Mouse (Mus musculus) CD4-positive helper T cell, adult 2 months (primary cell): ENCODE measurements at regions not wholly inside any gene's neighbourhood (a gene's known extent, or its start where the extent isn't known, plus 50 kb on each side); places are given as distances from the start of the nearest gene placed in this dataset.

Source experiments
- DNase-seq: peaks from one replicate; pipeline ENCODE4 v3.0.0-alpha.2; 2012; ENCODE audit warnings: low read depth, missing footprints, low spot score

DNA sequence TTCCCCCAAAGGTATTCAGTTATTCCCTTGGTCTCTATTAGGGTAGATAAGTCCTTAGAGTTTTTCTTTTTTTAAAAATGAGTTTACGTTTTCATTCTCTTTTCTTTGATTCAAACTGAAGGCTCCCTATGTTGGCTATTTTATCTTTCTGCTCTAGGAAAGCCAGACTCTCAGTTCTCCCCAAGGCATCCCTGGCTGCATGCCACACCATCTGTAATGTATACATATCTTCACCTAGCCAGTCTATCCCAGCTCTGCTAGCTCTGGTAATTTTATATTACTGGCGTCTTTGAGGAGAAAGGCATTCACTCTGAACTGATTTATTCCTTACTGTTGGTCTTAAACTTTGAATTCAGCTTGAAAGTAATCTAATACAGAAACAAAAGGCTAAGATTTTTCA, 65.2 kb upstream of the Cabcoco1 start:
- DNase-seq: no peak

DNA sequence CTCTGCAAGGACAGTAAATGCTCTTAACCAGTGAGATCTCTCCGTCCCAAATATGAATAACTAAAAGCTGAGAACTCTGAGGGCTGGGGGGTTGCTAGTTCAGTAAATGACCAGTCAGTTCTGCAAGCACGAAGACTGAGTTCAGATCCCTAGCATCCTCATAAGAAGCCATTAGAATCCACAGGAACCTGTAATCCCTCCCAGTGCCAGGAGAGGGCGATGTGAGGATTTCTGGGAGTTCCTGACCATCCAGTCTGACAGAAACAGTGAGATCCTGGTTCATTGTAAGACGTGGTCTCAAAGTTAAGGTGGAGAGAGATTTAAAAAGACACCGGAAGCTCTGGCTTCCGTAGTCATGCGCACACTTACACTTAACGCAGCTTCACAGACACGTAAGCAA, 70.2 kb upstream of the Cabcoco1 start:
- DNase-seq: no peak

DNA sequence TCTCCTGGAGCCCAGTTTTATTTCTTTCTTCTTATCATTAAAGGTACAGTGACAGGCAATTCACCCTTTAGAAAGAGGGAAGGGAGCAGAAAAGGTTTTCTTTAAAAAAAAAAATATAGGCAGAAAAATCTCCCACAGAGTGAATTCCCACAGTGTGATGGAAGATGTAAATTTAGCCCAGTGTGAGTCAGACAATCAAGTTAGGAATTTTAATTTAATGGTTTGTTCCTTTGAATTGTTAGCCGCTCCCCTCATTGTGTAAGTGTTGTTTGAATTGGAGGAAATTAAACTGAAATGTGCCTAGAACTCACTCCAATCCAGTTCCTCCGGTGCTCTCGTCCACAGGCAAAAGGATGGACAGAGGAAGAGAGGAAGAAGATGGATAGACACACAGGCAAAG, 71.0 kb upstream of the Cabcoco1 start:
- DNase-seq: no peak

DNA sequence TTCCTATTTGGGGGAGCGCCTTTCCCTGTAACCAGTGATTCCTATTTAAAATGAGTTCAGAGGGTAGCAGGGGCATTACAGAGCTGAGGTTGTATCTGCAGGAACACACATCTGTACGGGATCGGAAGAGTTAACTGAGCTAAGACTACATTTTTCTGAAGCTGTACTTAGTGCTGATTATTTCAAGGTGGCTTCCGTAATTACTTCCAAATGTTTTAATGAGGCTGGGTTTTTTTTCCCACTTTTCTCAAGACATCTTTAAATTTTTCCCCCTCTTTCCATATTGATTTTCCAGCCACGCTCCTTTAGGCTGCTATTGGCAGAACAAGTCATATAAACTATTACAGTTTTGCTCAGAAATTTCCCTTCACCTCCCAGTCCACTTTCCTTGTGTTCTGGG, 82.1 kb upstream of the Cabcoco1 start:
- DNase-seq: no peak

DNA sequence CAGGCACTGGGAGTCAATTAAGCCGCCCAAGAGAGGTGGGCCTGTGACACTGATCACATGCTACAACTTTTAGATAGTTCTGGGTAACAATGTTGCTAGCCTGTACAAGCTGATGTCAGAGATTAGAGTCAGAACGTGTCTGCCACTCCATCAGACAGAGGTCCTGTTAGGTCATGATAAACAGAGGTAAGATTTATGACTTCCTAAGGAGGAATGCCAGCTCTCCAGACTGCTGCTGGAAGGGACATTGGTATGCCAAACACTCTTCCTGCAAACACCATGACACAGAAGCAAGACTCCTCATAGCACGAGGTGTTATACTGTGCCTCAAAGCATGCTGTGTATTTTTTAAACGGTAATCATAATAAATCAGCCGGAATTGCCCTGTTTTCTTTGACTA, 83.6 kb upstream of the Cabcoco1 start:
- no peak for DNase-seq

DNA sequence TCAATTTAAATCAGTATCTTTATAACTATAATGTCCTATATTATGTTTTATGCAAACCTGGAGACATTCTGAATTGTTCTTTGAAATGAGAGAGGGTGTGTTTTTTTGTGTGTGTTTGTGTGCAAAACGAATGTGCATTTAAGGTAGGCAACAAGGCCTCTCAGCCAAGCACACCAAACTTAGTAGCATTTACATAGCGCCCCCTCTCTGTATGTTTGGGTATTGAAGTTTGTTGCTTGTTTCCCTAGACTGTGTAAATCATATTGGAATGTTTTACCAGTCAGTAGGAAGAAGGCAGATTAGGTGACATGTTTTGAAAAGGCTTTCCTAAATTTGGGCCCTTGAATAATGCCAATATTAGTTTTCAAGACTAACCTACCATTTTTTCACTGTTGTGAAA, 84.1 kb upstream of the Cabcoco1 start:
- no peak for DNase-seq

DNA sequence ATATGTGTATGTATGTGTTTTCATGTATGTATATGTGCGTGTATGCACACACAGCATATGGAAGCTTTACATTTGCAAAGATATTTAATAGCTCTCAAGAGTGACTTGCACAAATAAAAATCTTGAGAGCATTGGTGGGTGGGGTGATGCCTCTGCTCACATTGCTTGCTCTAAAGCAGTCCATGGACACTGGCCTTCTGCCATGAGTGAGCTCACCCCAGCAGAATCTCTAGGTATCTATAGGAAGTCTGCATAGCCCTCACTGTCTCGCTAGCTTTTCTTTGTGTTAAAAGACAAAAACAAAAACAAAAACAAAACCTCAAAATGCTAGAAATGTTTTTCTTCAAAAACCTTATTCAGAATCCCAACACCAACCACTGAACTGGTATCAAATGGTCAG, 87.8 kb upstream of the Cabcoco1 start:
- no peak for DNase-seq

DNA sequence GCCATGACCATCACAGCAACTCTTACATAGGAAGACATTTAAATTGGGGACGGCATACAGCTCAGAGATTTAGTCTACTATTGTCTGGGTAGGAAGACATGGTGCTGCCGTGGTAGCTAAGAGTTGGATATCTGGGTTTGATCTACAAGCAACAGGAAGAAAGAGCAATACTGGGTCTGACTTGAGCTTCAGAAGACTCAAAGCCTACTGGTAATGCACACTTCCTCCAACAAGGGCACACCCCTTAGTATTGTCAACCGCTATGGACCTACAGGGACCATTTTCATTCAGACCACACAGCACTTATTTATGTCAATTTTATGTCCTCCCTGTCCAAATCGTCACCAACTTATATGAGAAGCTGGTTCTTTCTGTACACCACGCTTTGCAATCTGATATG, 90.3 kb upstream of the Tmem26 start:
- peak; percentile 47 for DNase-seq

DNA sequence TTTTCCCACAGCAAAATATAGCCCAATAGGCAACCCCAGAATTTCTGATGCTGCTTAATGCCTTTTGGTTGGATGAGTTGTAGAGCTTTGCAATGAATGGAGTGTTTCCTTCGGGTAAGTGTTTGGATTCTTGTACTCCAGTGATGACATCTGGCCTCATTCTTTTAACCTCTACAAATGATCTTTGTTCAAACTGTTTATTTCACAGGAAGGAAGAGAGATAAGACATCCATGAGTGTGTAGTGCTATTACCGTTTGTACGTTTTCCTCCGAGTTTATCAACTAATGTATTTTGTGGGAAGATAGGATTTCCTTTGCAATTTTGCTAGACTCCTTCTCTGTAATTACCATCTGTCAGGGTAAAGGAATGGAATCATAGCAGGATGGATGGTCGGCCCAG, 70.7 kb upstream of the Tmem26 start:
- no peak for DNase-seq

DNA sequence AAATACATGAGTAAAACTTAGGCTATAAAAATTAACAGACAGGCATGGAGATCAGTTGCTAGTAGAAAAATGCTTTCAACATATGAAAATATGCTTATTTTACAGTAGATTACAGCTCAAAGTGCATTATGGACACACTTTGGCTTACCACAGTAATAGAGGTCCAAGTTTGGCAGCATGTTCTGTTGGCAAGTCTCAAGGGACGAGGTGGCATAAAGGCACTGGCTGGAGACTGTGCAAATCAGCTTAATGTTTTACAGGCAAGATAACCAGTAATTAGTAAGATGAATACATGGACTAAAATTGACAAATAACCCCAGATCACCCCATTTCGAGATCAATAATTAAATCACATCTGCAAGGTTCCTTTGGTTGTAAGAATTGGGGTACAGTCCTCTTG, 68.0 kb upstream of the Tmem26 start:
- DNase-seq: no peak

DNA sequence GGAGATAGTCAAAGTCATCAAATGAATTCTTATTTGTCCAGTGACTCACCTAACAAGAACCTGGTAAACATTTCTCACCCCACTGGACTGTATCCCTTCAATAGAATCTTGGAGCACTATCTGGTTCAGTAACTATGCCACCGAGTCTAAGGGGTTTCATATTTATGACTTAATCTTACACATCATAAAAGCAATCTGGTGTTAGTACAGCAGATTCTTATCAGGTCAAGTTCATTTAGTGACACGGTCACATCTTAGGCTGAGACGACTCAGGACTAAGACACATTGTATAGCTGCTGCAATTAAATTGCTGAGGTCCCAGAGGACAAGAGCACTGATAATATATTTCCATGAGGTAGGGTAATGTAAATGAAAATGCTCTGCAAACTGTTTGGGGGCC, 57.4 kb upstream of the Tmem26 start:
- no peak for DNase-seq

DNA sequence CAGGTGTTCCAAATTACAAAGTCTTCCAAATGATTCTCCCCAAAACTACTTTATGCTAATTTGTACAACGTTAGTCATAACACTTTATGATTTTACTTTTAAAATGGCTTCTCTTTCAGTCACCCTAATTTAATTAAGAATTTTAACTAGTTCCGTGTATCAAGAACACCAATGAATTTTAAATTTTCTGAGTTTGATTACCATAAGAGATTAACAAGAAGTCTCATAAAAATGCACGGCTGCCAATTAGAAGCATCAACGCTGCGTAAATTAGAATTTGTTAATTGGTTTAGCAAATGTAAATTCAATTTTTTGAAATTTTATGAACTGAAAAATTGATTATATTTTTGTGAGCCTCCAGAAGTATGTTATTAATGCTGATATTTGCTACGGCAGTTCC, 54.1 kb upstream of the Tmem26 start:
- no peak for DNase-seq

DNA sequence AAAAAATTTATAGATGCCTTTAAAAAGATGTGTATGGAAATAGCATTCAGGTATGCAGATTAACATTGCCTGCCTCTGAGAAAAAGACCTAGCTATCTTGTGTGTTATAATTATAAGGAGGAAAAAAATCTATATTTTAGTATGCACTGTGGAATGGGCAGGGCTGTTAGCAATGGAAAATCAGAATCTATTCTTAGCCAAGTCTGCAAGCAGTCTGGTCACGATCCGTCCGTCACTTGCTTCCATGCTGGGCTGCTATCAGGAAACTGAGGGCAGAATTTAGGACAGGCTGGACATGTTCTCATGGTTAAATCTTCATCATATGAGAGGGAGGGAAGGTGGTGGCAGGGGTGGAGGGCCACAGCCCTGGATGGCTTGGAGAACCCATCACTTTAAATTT, 53.5 kb upstream of the Tmem26 start:
- no peak for DNase-seq

DNA sequence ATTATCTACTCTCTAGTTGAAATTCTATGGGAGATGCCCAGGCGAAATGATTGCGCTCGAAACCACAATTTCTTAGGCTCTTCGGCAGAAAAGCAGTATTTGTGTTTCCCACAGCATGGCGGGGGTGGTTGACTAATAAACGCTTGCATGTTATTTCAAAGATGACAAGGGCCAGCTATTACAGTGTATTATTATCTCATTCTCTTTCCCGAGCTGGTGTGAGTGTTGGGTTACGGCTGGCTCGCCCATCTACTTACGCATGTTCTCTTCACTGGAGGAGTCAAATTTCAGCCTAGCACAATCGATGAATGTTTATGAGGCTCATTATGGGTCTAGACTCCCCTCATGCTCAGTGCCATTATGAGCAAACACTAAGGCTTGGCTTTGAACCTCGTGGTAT, 51.2 kb upstream of the Tmem26 start:
- no peak for DNase-seq

DNA sequence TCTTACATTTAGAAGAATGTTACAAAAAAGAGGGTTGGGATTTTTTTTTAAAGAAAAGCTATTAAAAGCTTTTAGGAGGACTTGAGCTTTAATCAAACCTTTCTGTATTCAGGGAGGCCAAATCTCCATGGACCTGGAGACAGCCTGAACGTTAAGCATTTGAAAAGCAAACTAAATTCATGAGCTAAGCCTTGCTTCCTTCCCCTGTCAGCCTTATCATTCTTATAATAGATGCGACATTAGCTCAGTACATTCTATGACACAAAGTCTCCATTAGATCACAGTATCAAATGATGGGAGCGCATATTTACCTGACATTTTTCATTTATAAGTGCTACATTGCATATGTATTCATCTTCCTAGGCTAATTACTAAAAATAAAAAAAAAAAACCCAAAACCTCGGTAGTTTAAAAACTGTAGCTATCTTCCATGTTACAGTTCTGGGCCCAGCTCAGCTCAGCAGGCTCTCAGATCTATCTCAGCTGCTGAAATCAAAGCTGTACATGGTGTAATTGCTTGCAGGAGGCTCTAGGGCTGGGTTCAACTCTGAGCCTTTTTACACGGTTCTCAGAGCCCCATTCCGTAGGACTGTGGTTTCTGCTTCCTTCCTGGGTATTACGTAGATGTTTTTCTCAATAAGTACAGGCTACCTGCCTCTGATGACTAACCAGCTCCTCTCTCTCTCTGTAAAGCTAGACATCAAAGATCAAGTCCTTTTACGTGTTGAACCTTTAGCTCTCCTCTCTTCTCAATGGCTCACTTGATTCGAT, 50.2 kb upstream of the Tmem26 start:
- DNase-seq: peak; percentile 93
